Mouse (Mus musculus) adrenal gland, postnatal 4 days (tissue): ENCODE data around the gene Soga1. TPM values are rescaled to one million over a fixed set of nuclear protein-coding genes. Genes with fewer than 3 reads are reported as not detected.
A peak's percentile ranks its signal among the peaks of the same experiment; 100 is the strongest.

Experiments used
- DNase-seq, 2 experiments: peaks; one replicate each; pipeline ENCODE4 v3.0.0; 2021 to 2022; ENCODE audit warnings: low spot score in 2 of 2, mixed read lengths in 2 of 2
- total RNA-seq, 2 experiments: library from RNA; stranded (reverse); gene quantifications; 2 replicates each; pipeline ENCODE4 v1.2.3; 2021

Gene Soga1
- total RNA-seq, 2 experiments from 2014 or later: 46.3 to 47.0 TPM

DNA sequence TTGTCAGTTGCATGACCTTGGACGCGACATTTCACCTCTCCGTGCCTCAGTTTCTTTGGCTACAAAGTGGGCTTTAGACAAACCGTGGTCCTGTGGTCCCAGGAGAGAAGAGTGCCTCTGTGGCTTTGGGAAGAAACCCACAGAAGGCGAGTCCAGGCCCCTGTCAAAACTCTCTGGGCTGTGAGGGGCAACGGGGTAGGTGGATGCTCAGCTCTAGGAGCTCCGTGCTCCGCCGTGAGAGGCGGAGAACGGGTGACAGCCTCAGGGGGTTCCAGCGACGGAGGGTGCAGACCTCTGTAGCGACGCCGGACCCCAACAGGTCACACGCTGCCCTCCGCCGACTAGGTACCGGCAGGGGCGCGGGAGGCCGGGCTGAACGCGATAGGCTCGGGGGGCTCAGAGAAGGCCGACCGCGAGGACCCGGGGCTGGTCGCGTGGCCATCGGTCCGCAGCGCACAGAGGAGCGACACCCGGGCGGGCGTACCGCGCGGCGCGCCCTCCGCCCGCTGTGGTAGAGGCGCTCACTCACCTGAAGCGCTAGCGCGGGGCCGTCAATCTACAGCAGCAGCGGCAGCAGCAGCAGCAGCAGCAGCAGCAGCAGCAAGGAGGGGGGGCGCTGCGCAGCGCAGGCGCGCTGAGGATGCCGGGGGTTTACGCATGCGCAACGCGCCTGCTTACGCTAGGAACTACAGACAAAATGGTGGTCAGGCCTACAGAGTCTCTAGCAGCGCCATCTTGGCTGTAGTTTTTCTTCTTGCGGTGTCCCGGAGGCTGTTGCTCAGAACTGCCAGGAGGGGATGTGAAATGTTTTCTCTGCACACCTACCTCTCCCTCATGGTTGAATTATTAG, 87.4 kb downstream of the Soga1 start, which contains the start of gene Ndrg3:
TSS of gene Ndrg3 (minus strand) at position 587 of the 850 bp plus-strand sequence.
- peak; percentile 83 to 89 for DNase-seq

DNA sequence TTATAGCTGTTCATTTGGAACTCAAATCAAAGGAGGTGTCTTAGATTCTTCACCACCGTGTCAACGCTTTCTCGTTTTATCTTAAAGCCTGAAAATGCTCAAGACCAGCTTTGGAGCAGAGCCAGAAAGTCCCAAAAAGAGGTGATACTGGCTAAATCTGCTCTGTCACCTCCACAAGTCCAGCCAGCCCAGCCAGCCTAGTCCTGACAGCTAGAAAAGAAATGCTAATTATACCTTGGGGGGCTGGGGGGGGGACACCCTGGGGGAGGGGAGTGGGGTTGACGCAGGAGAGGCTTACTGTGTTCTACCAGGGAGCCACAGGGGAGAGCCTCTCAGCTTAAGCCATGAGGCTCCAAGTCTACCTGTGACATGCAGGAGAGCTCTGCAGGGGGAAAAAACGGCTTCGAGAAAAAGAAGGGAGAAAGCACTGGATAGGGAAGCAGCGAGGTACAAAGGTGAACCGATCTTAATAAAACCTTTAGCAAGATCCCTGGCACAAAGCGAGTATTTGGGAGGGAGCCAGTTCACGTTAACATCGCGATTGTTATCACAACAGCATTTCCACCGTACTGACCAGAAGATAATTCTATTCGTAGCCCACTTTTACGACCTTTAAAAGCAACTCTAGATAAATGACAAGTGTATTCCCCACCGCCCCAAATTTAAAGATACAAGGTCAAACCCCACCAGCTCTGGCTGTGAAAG, 88.2 kb downstream of the Soga1 start:
- DNase-seq: no peak

DNA sequence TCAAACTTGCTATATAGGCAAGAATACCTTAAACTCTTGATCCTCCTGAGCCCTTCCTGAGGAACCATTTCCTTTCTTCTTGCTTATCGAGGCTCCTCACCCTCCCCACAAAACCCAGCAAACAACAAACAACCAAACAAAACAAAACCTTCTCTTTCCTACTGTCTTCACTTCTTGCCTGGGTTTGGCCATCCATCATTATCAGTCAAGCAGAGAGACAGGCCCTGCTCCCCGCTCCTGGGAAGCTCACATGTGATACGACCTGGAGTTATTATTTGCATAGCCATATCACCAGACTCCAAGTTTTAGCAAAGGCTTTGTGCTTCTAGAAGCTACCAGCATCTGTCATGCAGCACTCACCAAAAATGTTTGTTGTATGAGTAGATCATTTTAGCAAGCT, 91.7 kb downstream of the Soga1 start:
- DNase-seq: no peak

DNA sequence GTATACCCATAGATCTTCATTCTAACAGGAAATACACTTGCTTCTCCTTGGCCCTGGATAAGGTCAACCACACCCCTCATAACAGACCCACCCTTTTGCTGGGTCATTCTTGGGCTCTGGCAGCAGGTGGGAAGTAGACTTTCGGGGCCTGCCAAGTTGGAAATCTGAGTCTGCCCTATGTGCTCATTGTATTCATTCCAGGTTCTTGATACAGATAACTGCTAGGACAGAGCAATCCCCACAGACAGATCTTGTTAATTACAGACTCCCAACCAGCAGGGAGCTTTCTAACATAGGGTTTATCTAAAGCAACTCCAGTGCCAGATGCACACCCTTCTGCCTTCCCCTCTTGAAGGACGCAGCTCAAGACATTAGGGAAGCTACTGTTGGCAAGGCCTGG, 96.2 kb downstream of the Soga1 start:
- no peak for DNase-seq

DNA sequence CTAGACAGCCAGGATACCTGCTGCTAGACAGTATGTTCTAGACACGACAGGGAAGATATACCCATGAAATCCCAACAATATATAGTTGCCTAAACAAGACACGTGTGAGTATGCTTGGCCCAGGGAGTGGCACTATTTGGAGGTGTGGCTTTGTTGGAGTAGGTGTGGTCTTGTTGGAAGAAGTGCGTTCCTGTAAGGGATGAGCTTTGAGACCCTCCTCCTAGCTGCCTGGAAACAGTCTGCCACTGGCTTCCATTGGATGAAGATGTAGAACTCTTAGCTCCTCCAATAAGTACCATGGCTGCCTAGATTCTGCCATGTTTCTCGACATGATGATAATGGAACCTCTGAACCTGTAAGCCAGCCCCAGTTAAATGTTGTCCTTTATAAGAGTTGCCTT, 97.8 kb downstream of the Soga1 start:
- no peak for DNase-seq

DNA sequence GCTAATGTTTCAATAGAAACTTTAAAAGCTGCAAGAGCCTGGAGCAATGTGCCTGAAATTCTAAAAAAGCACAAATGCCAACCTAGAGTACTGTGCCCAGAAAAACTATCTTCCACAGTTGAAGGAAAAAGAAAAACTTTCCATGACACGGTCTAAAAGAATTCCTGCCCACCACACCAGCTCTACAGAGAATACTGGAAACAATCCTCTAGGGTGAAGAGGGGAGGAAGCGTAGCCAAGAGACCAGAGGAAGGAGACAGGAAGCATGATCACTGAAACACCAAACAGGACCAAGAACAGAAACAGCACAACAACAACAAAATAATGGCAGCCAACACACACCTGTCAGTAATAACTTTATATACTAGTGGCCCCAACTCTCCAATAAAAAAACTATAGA, 99.0 kb downstream of the Soga1 start:
- no peak for DNase-seq

DNA sequence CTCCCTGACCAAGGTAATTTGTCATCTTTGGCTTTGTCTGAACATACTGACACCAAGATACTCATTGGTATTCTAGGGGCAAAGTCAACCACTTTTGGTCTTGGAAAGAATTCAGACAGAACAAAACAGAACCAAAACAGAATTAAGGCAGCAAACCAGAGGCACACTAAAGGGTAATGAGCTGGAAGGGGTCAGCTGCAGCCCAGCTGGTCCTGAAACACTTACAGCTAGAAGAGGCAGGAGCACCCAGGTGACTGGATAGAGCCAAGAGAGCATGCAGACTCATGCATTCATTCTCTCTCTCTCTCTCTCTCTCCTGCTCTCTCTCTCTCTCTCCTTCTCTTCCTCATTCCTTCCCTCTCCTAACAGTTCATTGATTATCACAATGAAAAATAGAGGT, 102.3 kb downstream of the Soga1 start:
- DNase-seq: no peak

DNA sequence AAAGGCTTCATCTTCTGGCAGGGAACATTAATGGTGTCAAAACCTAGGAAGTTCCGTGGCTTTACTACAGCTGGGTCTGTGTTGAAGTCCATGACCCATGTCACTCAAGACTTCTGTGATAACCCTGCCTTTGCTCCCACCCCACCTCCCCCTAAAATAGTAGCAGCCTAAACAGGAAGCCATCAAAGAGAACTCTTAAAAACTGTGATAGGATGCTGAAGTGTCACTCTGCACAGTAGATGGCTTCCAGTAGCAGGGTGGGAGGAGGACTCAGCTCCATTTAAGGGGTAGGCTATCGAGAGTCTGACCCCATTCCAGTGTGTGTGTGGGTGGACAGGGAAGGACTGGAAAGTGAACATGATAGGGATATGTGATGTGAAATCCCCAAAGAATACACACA, 104.1 kb downstream of the Soga1 start:
- no peak for DNase-seq

DNA sequence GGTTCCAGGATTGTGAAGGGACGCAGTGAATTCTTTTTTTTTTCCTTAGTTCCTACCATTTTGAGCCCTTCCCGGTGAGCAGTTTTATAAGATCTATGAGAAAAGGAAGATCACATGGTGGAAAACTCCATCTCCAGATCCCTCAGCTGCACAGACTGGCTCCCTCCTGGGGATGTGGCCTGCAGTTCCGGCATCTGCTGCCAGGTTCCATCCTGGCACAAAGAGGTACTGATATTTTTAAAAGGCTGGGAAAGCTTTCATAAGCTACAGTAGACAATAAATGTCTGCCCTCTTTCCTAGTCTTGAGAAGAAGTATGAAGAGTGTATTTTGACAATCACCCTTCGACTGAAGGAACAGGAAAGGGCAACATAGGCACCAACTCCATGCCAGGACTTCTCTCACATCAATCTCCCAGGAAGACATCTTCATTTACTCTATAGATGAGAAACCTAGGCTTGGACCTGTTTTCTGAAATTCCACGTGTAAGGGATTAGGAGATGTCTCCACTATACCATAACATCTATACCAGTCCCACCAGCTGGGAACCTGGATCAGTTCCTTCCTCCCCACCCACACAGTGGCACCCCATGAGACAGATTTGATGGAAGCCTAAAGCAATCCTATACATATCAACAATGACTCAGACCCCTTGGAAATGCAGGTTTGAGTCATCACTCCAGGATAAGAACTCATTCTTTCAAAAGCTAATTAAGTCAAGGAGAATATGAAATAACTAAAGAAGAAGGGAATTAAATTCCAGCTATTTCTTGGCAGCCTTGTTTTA, 105.5 kb downstream of the Soga1 start:
- no peak for DNase-seq

DNA sequence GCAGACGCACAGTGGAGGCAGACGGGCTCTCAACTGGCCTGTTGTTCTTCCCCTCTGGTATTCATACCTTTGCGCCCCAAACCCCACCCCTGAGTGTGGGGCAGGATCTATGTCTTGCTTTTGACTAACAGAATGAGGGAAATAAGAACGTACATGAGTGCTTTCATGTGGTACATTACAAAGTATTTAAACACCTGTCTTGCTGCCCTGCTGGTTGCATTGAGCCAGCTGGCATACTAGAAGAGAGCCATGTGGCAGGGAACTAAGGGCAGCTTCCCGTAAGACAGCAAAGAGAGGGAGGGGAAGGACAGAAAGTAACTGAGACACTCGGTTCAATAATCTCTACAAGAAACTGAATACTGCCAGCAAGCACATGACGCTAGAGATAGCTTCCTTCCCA, 108.8 kb downstream of the Soga1 start:
- DNase-seq: no peak

DNA sequence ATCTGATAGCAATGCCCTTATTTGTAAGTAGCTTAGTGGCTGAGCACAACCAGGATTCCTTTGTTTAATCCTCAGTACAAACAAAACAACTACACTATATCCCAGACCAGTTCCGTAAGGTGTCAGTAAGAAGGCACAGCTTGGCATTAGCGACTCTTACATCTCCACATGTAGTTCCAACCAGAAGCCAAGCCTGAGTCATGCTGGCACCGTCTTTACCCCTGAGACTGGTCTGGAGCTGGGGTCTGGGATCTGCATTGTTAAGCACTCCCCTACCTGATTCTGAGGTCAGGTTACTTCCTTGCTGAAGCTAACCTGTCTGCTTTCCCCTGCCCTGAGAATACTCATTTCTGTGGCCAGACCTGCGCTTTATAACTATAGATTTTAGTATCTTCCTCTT, 110.6 kb downstream of the Soga1 start:
- no peak for DNase-seq

DNA sequence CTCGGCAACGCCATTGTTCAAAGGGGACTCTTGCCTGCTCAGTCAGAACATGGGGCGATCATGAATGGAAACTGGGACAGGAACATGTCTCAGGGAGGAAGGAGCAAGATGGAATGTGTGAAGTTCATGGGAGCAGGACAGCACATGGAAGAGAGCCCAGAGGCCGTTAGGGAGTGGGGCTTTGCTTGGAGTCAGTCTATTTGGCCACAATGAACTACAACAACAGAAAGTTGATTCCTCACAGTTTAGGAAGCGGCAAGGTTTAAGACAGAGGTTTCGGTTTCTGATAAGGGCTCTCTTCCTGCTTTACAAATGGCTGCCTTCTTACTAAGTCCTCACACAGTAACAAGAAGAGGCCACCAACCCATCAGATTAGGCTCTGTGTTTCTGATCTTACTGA, 111.7 kb downstream of the Soga1 start:
- DNase-seq: no peak

Other genes starting within 250 kb of the Soga1 start
- 10 to 100 TPM; 23.0 to 25.1 TPM for gene Tgif2, start 239.2 kb downstream of the Soga1 start, total RNA-seq
- 1 to 10 TPM; 4.3 to 5.2 TPM for gene 4930518I15Rik, start 221.3 kb downstream of the Soga1 start, total RNA-seq
- 100 to 1,000 TPM; 190 to 203 TPM for gene Rab5if, start 216.1 kb downstream of the Soga1 start, total RNA-seq
- gene Sla2, start 192.1 kb downstream of the Soga1 start, total RNA-seq: not detected
- 10 to 100 TPM; 47.2 to 47.9 TPM for gene Ndrg3, start 87.2 kb downstream of the Soga1 start, total RNA-seq
- gene Dsn1, start 72.1 kb downstream of the Soga1 start, total RNA-seq: 10 to 100 TPM; 19.9 to 22.3 TPM
- not detected for gene Tldc2, start 7.8 kb upstream of the Soga1 start, total RNA-seq
- gene Samhd1, start 56.0 kb upstream of the Soga1 start, total RNA-seq: 10 to 100 TPM; 30.8 to 32.6 TPM
- gene Rbl1, start 125.3 kb upstream of the Soga1 start, total RNA-seq: 10 to 100 TPM; 18.1 to 20.3 TPM
- gene Rpn2, start 199.8 kb upstream of the Soga1 start, total RNA-seq: 100 to 1,000 TPM; 237 to 244 TPM
- gene Mroh8, start 200.3 kb upstream of the Soga1 start, total RNA-seq: under 1 TPM; 0.65 to 0.76 TPM